Mouse (Mus musculus): ENCODE results near the gene Nkain4. TPM values are rescaled to one million over a fixed set of nuclear protein-coding genes. Genes with fewer than 3 reads are reported as not detected.

Gene Nkain4
- polyA plus RNA-seq, 1 experiment from 2014 or later = 106 TPM

- H3K27ac ChIP-seq (replicated peaks) = no peak overlapping the region
- H3K4me3 ChIP-seq = no peak overlapping the region
- ATAC-seq (ENCODE audit: low read depth) = no peak
Measured at GRCm38 (mm10) chr2:180902086-180902485, 52.4 kb downstream of the Nkain4 start.

GRCm38 (mm10) chr2:180897857-180898256 lies 56.6 kb downstream of the Nkain4 start:
- peak overlapping the region; percentile 99 for H3K27ac ChIP-seq (replicated peaks)
- H3K9ac ChIP-seq = peak overlapping the region; percentile 8; the same call in 1 of the 2 replicates
- 0 out of 2 replicates have a peak, but pooled peaks cover 4% of the 10 kb centered on the region for H3K27me3 ChIP-seq
- no peak overlapping the region for H3K4me2 ChIP-seq
- H3K36me3 ChIP-seq = 0 out of 2 replicates have a peak, but pooled peaks cover 7% of the 10 kb centered on the region
- no peak for ATAC-seq (ENCODE audit: low read depth)
- no peaks in the 10 kb centered on the region for H3K9me3 ChIP-seq
- WGBS = 65% methylated on average over 6 of the region's 6 CpGs
- H3K4me3 ChIP-seq = no peak overlapping the region
- peaks cover 47% of the 10 kb centered on the region for H3K4me1 ChIP-seq (replicated peaks)

More at GRCm38 (mm10) chr2:180902086-180902485, 52.4 kb downstream of the Nkain4 start:
- WGBS = 39% methylated on average over 2 of the region's 2 CpGs
- Histone ChIP-seq H3K4me1 (replicated peaks) (peaks cover 33% of the 10 kb centered on the region), H3K36me3 (peaks cover 19% of the 10 kb centered on the region), H3K4me2 (no peak overlapping the region), H3K27me3 (no peaks in the 10 kb centered on the region), H3K9me3 (no peaks in the 10 kb centered on the region), H3K9ac (no peak overlapping the region)

- 0 out of 2 replicates have a peak, but pooled peaks cover 7% of the 10 kb centered on the region for H3K36me3 ChIP-seq
- 0 out of 2 replicates have a peak, but pooled peaks cover 5% of the 10 kb centered on the region for H3K27me3 ChIP-seq
- peak overlapping the region; percentile 99 for H3K27ac ChIP-seq (replicated peaks)
- no peak for ATAC-seq (ENCODE audit: low read depth)
- H3K4me2 ChIP-seq = peak overlapping the region; percentile 74
- peaks cover 53% of the 10 kb centered on the region for H3K4me1 ChIP-seq (replicated peaks)
- no peaks in the 10 kb centered on the region for H3K9me3 ChIP-seq
- peak overlapping the region; percentile 100 for H3K9ac ChIP-seq
- WGBS = 50% methylated on average over 15 of the region's 15 CpGs
- H3K4me3 ChIP-seq = no peak overlapping the region
Measured at GRCm38 (mm10) chr2:180896819-180897625, 57.5 kb downstream of the Nkain4 start.

GRCm38 (mm10) chr2:180895837-180896525 lies 58.5 kb downstream of the Nkain4 start:
- no peak for ATAC-seq (ENCODE audit: low read depth)
- WGBS = 71% methylated on average over 11 of the region's 11 CpGs

GRCm38 (mm10) chr2:180895321-180895720 lies 59.2 kb downstream of the Nkain4 start:
- Histone ChIP-seq H3K27me3 (peaks cover 19% of the 10 kb centered on the region), H3K9ac (peak overlapping the region; percentile 100), H3K27ac (replicated peaks) (peak overlapping the region; percentile 99), H3K9me3 (no peaks in the 10 kb centered on the region), H3K4me3 (peak overlapping the region; percentile 88), H3K36me3 (0 out of 2 replicates have a peak, but pooled peaks cover 7% of the 10 kb centered on the region), H3K4me1 (replicated peaks) (peaks cover 70% of the 10 kb centered on the region), H3K4me2 (peak overlapping the region; percentile 74)
- WGBS = 60% methylated on average over 3 of the region's 3 CpGs
- no peak for ATAC-seq (ENCODE audit: low read depth)

More at GRCm38 (mm10) chr2:180895837-180896525, 58.5 kb downstream of the Nkain4 start:
- Histone ChIP-seq H3K4me1 (replicated peaks) (peaks cover 64% of the 10 kb centered on the region), H3K9ac (peak overlapping the region; percentile 100), H3K4me2 (peak overlapping the region; percentile 74), H3K36me3 (0 out of 2 replicates have a peak, but pooled peaks cover 7% of the 10 kb centered on the region), H3K4me3 (peak overlapping the region; percentile 88), H3K9me3 (no peaks in the 10 kb centered on the region), H3K27ac (replicated peaks) (peak overlapping the region; percentile 99), H3K27me3 (peaks cover 14% of the 10 kb centered on the region; the same call in 1 of the 2 replicates)

GRCm38 (mm10) chr2:180894734-180895133 lies 59.8 kb downstream of the Nkain4 start:
- peaks cover 76% of the 10 kb centered on the region for H3K4me1 ChIP-seq (replicated peaks)
- peaks cover 25% of the 10 kb centered on the region for H3K27me3 ChIP-seq
- peak; percentile 44 for ATAC-seq (ENCODE audit: low read depth)

GRCm38 (mm10) chr2:180894029-180894623 lies 60.4 kb downstream of the Nkain4 start:
- Histone ChIP-seq H3K36me3 (0 out of 2 replicates have a peak, but pooled peaks cover 7% of the 10 kb centered on the region), H3K27ac (replicated peaks) (peak overlapping the region; percentile 99), H3K4me2 (peak overlapping the region; percentile 74), H3K9me3 (no peaks in the 10 kb centered on the region), H3K9ac (peak overlapping the region; percentile 100), H3K27me3 (peaks cover 26% of the 10 kb centered on the region), H3K4me1 (replicated peaks) (peaks cover 82% of the 10 kb centered on the region), H3K4me3 (peak overlapping the region; percentile 88)
- under 1% methylated on average over 57 of the region's 57 CpGs for WGBS
- ATAC-seq (ENCODE audit: low read depth) = peak; percentile 22

More at GRCm38 (mm10) chr2:180894734-180895133, 59.8 kb downstream of the Nkain4 start:
- Histone ChIP-seq H3K9ac (peak overlapping the region; percentile 100), H3K4me3 (peak overlapping the region; percentile 88), H3K9me3 (no peaks in the 10 kb centered on the region), H3K27ac (replicated peaks) (peak overlapping the region; percentile 99), H3K4me2 (peak overlapping the region; percentile 74), H3K36me3 (0 out of 2 replicates have a peak, but pooled peaks cover 7% of the 10 kb centered on the region)
- 0% methylated on average over 13 of the region's 13 CpGs for WGBS

- ATAC-seq (ENCODE audit: low read depth) = peak; percentile 6
- Histone ChIP-seq H3K36me3 (0 out of 2 replicates have a peak, but pooled peaks cover 7% of the 10 kb centered on the region), H3K4me2 (peak overlapping the region; percentile 74), H3K9ac (peak overlapping the region; percentile 100), H3K27me3 (peaks cover 26% of the 10 kb centered on the region), H3K27ac (replicated peaks) (peak overlapping the region; percentile 99), H3K9me3 (no peaks in the 10 kb centered on the region), H3K4me1 (replicated peaks) (peaks cover 85% of the 10 kb centered on the region), H3K4me3 (peak overlapping the region; percentile 88)
- WGBS = under 1% methylated on average over 49 of the region's 50 CpGs
Measured at GRCm38 (mm10) chr2:180893537-180894028, 60.9 kb downstream of the Nkain4 start.

GRCm38 (mm10) chr2:180892841-180893521 lies 61.5 kb downstream of the Nkain4 start:
- H3K9me3 ChIP-seq = no peaks in the 10 kb centered on the region
- peaks cover 85% of the 10 kb centered on the region for H3K4me1 ChIP-seq (replicated peaks)
- ATAC-seq (ENCODE audit: low read depth) = peak; percentile 37
- WGBS = under 1% methylated on average over 91 of the region's 97 CpGs
- H3K36me3 ChIP-seq = 0 out of 2 replicates have a peak, but pooled peaks cover 7% of the 10 kb centered on the region
- peak overlapping the region; percentile 99 for H3K27ac ChIP-seq (replicated peaks)
- peak overlapping the region; percentile 100 for H3K9ac ChIP-seq
- peak overlapping the region; percentile 74 for H3K4me2 ChIP-seq
- peak overlapping the region; percentile 88 for H3K4me3 ChIP-seq
- peaks cover 26% of the 10 kb centered on the region for H3K27me3 ChIP-seq

GRCm38 (mm10) chr2:180891835-180892323 lies 62.6 kb downstream of the Nkain4 start:
- WGBS = 3% methylated on average over 9 of the region's 9 CpGs
- H3K4me2 ChIP-seq = peak overlapping the region; percentile 74
- 0 out of 2 replicates have a peak, but pooled peaks cover 7% of the 10 kb centered on the region for H3K36me3 ChIP-seq
- peaks cover 82% of the 10 kb centered on the region for H3K4me1 ChIP-seq (replicated peaks)
- ATAC-seq (ENCODE audit: low read depth) = no peak
- peak overlapping the region; percentile 100 for H3K9ac ChIP-seq
- H3K27me3 ChIP-seq = peaks cover 26% of the 10 kb centered on the region
- H3K9me3 ChIP-seq = no peaks in the 10 kb centered on the region
- H3K27ac ChIP-seq (replicated peaks) = peak overlapping the region; percentile 99
- H3K4me3 ChIP-seq = peak overlapping the region; percentile 88
